Mouse (Mus musculus) erythroblast, embryonic 14.5 days (primary cell): ENCODE measurements around the gene Bcas1.

Experiments
- GATA1 ChIP-seq: IDR thresholded peaks from 2 replicates; pipeline ENCODE4 v1.6.1; 2012; ENCODE audit warnings: low read length, inconsistent platforms, mixed read lengths
- TAL1 ChIP-seq: IDR thresholded peaks from 3 replicates; pipeline ENCODE4 v1.6.1; 2012; ENCODE audit warnings: low read length, inconsistent platforms, mixed read lengths

DNA sequence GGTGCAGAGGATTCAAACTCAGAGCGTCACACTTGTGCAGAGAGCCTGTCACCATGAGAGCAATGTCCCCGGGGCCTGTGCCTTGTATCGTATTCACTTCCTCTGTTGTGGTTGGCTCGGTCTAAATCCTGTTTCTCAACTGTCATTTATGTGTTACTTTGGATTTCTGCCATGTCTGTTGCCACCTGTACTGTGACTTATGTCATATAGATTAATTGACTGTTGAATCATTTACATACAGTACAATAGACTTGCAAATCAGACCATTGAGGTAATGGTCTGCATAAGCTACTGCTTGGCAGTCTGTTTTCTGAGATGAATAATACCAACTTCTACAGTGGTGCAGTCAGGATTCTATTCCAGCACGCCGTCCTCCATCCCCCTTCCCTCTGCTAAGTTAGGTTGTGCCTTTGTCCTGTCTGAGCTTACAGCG, 120.0 kb downstream of the Bcas1 start:
- TF ChIP-seq TAL1 (no peak), GATA1 (no peak)
